Mouse (Mus musculus) limb, embryonic 14.5 days (tissue): ENCODE results near the gene Bag5. TPM values are rescaled to one million over a fixed set of nuclear protein-coding genes. Genes with fewer than 3 reads are reported as not detected.
A peak's percentile ranks its signal among the peaks of the same experiment; 100 is the strongest.

ENCODE experiments used
- ATAC-seq: fragments of 200-750 bp; cut with Nextera tagmentation; 2 replicates; pipeline ENCODE4 v1.8.0; 2017; ENCODE audit warnings: low read depth, moderate number of reproducible peaks, moderate TSS enrichment; ENCODE audit not compliant: low FRiP score
- DNase-seq: peaks from one replicate; pipeline ENCODE4 v3.0.0-alpha.2; 2015; ENCODE audit warnings: low spot score
- H3K27ac ChIP-seq: fragments of 300-500 bp; sonication (generic); replicated peaks from 2 replicates; pipeline ENCODE4 v1.5.1; 2014; ENCODE audit warnings: low read depth, mild to moderate bottlenecking, low read length, moderate library complexity, mixed read lengths
- H3K27me3 ChIP-seq: fragments of 300-500 bp; sonication (generic); 2 replicates; pipeline ENCODE4 v1.6.1; 2014; ENCODE audit warnings: low read length, mixed read lengths; ENCODE audit not compliant: control insufficient read depth, insufficient read depth
- H3K36me3 ChIP-seq: fragments of 300-500 bp; sonication (generic); 2 replicates; pipeline ENCODE4 v1.6.1; 2014; ENCODE audit warnings: mild to moderate bottlenecking, low read length, moderate library complexity, mixed read lengths; ENCODE audit not compliant: control insufficient read depth, insufficient read depth
- H3K4me1 ChIP-seq: fragments of 300-500 bp; sonication (generic); 2 replicates; pipeline ENCODE4 v1.6.1; 2014; ENCODE audit warnings: antibody characterized with exemption, low read length, mixed read lengths; ENCODE audit not compliant: control insufficient read depth, insufficient read depth
- H3K4me2 ChIP-seq: fragments of 300-500 bp; sonication (generic); replicated peaks from 2 replicates; pipeline ENCODE4 v1.6.1; 2014; ENCODE audit warnings: low read depth, mild to moderate bottlenecking, low read length, moderate library complexity; ENCODE audit not compliant: severe bottlenecking
- H3K4me3 ChIP-seq: fragments of 300-500 bp; sonication (generic); replicated peaks from 2 replicates; pipeline ENCODE4 v1.5.1; 2014; ENCODE audit warnings: low read length
- H3K9ac ChIP-seq: fragments of 300-500 bp; sonication (generic); 2 replicates; pipeline ENCODE4 v1.6.1; 2014; ENCODE audit warnings: mild to moderate bottlenecking, low read depth, low read length, moderate library complexity; ENCODE audit not compliant: severe bottlenecking
- H3K9me3 ChIP-seq: fragments of 300-500 bp; sonication (generic); 2 replicates; pipeline ENCODE4 v1.6.1; 2016; ENCODE audit warnings: low read length; ENCODE audit not compliant: control insufficient read depth
- POLR2A ChIP-seq: fragments of 200-500 bp; IDR thresholded peaks from 2 replicates; pipeline ENCODE4 v1.8.0; 2012; ENCODE audit warnings: inconsistent platforms, mild to moderate bottlenecking, moderate library complexity, borderline replicate concordance; ENCODE audit not compliant: insufficient read depth, insufficient read length; ENCODE audit errors: extremely low read depth
- WGBS: fragments of 180-500 bp; shearing (Covaris S2); extraction: QIAGEN DNeasy Blood & Tissue Kit; methylation state at CpG from one replicate; pipeline ENCODE4 v1.1.7; 2014; 5-methylcytosine and 5-hydroxymethylcytosine counted together
- polyA plus RNA-seq, 2 experiments: library from polyadenylated mRNA; depleted of rRNA in 1 of 2; stranded (reverse) in 1 of 2; unstranded in 1 of 2; fragments of >200 nt; fragmentation: Nextera tagmentation in 1 of 2; extraction: Ambion mirVana in 1 of 2; gene quantifications; 2 replicates each; pipeline versions ENCODE4 v1.2.1 to v1.2.3; 2012 to 2014

Bag5 gene
- polyA plus RNA-seq, 2 experiments, result 37.2 to 61.2 TPM

- 75% methylated on average over 12 of the region's 12 CpGs for WGBS
- Histone ChIP-seq H3K36me3 (peaks cover 36% of the 10 kb centered on the region), H3K4me3 (no peak overlapping the region), H3K9me3 (no peaks in the 10 kb centered on the region), H3K27ac (peak overlapping the region; percentile 55), H3K4me2 (no peak overlapping the region), H3K27me3 (no peaks in the 10 kb centered on the region), H3K9ac (no peak overlapping the region), H3K4me1 (no peaks in the 10 kb centered on the region)
- TF ChIP-seq POLR2A, result no peak
- ATAC-seq, result no peak
- no peak for DNase-seq
Measured at GRCm38 (mm10) chr12:111725338-111726121, 12.5 kb upstream of the Bag5 start.

DNA sequence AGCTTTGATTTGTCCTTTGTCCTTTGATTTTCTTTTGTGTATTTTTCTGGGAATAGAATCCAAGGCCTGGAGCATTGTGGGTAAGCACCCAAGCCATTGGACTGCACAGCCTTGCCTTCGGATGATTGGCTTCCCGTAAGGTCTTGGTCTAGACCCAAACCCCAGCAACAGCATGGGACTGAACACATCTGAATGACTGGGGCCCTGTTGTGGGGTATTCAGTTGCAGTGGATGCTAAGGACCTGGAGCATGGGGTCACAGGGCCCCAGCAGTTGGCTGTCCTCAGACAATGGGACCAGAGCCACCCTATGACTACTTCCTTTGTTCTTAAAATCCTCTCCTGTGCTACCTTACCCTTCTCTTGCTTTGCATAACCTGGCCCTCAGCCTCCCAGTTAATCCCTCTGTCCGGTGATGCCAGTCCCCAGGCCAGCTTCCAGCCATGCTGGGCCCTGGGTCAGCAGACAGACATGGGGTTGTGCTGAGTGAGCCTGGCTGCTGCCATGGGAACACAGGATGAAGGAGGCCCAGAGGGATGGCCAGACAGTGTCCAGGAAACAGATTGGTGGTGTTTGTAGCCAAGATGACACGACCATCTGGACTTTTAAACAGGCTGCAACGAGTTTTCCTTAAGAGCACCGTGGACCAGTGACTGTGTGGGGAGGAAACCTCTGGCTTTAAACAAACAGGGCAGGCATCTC is 11.7 kb upstream of the Bag5 start:
- H3K27ac ChIP-seq, result peak overlapping the region; percentile 33; the same call in 1 of the 2 replicates
- WGBS, result 67% methylated on average over 6 of the region's 6 CpGs
- no peak for DNase-seq
- no peak overlapping the region for H3K9ac ChIP-seq
- no peaks in the 10 kb centered on the region for H3K4me1 ChIP-seq
- peaks cover 36% of the 10 kb centered on the region for H3K36me3 ChIP-seq
- no peak overlapping the region for H3K4me3 ChIP-seq
- H3K9me3 ChIP-seq, result no peaks in the 10 kb centered on the region
- H3K27me3 ChIP-seq, result no peaks in the 10 kb centered on the region
- ATAC-seq, result 0 out of 2 replicates have a peak, but pooled peaks have one; percentile 38
- H3K4me2 ChIP-seq, result no peak overlapping the region
- no peak for TF ChIP-seq POLR2A

DNA sequence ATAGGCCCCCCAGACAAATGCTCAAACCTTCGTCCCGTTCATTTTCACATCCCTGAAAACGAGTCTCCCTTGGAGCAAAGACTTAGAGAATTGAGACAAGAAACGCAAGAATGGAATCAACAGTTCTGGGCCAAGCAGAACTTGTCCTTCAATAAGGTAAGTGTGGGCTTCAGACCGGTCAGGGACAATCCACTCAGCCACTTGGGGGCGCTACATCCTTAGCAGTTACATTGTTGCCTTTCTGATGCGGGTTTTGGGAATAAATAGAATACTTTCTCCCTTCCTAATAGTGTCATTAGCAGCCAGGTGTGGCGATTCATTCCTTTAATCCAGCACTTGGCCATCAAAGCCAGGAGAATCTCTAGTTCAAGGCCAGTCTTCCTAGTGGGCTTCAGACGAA is 9.6 kb upstream of the Bag5 start:
- no peaks in the 10 kb centered on the region for H3K4me1 ChIP-seq
- no peak overlapping the region for H3K27ac ChIP-seq
- WGBS, result 77% methylated on average over 9 of the region's 9 CpGs
- peaks cover 31% of the 10 kb centered on the region for H3K36me3 ChIP-seq
- H3K9me3 ChIP-seq, result no peaks in the 10 kb centered on the region
- H3K27me3 ChIP-seq, result no peaks in the 10 kb centered on the region
- no peak overlapping the region for H3K4me3 ChIP-seq
- no peak overlapping the region for H3K9ac ChIP-seq
- ATAC-seq (no peak), DNase-seq (no peak)
- H3K4me2 ChIP-seq, result no peak overlapping the region
- no peak for TF ChIP-seq POLR2A

DNA sequence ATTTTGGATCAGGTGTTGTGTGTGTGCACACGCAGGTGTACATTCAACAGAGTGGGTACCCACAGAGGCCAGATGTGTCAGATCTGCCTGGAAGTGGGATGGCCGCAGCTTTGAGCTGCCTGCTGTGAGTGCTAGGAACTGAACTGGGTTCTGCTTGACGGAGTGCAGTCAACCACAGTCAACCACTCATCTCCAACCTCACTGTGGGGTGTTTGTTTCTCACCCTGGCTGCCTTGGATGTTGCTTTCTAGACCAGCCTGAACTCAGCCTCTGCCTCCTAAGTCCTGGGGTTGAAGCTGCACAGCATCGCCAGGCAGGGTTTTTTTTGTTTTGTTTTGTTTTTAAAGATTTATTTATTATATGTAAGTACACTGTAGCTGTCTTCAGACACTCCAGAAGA is 7.2 kb upstream of the Bag5 start:
- Histone ChIP-seq H3K4me1 (no peaks in the 10 kb centered on the region), H3K9me3 (no peaks in the 10 kb centered on the region), H3K27ac (no peak overlapping the region), H3K36me3 (peaks cover 18% of the 10 kb centered on the region), H3K4me2 (no peak overlapping the region), H3K9ac (no peak overlapping the region), H3K4me3 (no peak overlapping the region), H3K27me3 (no peaks in the 10 kb centered on the region)
- TF ChIP-seq POLR2A, result no peak
- 88% methylated on average over 4 of the region's 4 CpGs for WGBS
- no peak for ATAC-seq
- no peak for DNase-seq

DNA sequence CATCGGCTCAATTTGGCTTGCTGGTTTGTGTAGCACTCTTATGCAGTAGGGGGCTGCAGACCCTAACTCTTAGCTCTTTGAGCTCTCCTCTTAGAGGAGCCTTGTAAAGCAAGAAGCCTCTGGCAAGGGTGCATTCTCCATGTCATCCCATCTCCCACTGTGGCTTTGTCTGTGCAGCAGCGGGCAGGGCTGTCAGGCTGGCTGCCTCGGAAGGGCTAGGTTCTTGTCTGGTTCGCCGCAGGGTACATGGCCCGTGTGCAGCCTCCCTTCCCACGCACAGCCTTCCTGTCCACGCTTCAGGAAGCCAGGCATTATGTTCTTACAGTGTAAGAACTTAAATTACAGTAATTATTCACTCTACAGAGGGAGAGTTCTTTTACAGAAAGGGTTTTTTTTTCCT is 5.6 kb upstream of the Bag5 start:
- Histone ChIP-seq H3K36me3 (peaks cover 9% of the 10 kb centered on the region), H3K4me1 (peaks cover 6% of the 10 kb centered on the region; the same call in 1 of the 2 replicates), H3K4me3 (no peak overlapping the region), H3K4me2 (0 out of 2 replicates have a peak overlapping the region, but pooled peaks have one; percentile 13), H3K27ac (no peak overlapping the region), H3K9ac (no peak overlapping the region), H3K9me3 (no peaks in the 10 kb centered on the region), H3K27me3 (no peaks in the 10 kb centered on the region)
- no peak for TF ChIP-seq POLR2A
- 65% methylated on average over 8 of the region's 8 CpGs for WGBS
- no peak for DNase-seq
- no peak for ATAC-seq
